Mouse (Mus musculus) liver, embryonic 14.5 days (tissue): Measurements from ENCODE around the gene 2610528A11Rik.

ENCODE experiments used
- CTCF ChIP-seq: IDR thresholded peaks from 2 replicates; pipeline ENCODE4 v1.5.1; 2016; ENCODE audit warnings: antibody characterized with exemption, low read depth, control low read depth
- EP300 ChIP-seq: IDR thresholded peaks from 2 replicates; pipeline ENCODE4 v1.6.1; 2016; ENCODE audit warnings: antibody characterized with exemption, low read depth

DNA sequence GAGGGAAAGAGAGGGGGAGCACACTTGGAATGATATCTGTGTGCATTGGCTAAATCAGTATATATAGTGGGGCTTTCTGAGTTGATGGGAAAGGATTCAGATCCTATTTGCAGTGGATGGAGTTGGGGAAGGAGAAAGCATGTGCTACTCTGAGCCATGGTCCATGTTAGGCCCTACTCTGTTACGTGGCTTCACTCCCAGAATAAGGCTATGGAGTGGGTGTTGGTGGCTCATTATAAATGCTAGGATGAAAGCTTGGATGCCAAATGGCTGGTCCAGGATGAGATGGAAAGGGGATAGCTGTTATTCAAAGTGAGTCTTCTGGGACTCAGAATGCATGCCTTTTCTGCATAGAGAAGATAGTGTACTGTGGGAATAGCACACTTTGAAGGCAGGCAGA lies 33.1 kb downstream of the 2610528A11Rik start:
- TF ChIP-seq CTCF (no peak), EP300 (no peak)
